Mouse (Mus musculus) embryonic facial prominence, embryonic 14.5 days (tissue): ENCODE measurements around the gene Apoa4. TPM values are rescaled to one million over a fixed set of nuclear protein-coding genes. Genes with fewer than 3 reads are reported as not detected.

Experiments
- ATAC-seq: fragments of 200-750 bp; cut with Nextera tagmentation; 2 replicates; pipeline ENCODE4 v1.8.0; 2017; ENCODE audit warnings: low read depth, moderate number of reproducible peaks, moderate TSS enrichment
- DNase-seq: peaks from one replicate; pipeline ENCODE4 v3.0.0-alpha.2; 2015; ENCODE audit warnings: low spot score
- H3K27ac ChIP-seq: fragments of 300-500 bp; sonication (generic); replicated peaks from 2 replicates; pipeline ENCODE4 v1.5.1; 2014; ENCODE audit warnings: low read depth, mild to moderate bottlenecking, low read length, moderate library complexity
- H3K27me3 ChIP-seq: fragments of 300-500 bp; sonication (generic); replicated peaks from 2 replicates; pipeline ENCODE4 v1.6.1; 2014; ENCODE audit warnings: low read length; ENCODE audit not compliant: control insufficient read depth, insufficient read depth
- H3K36me3 ChIP-seq: fragments of 300-500 bp; sonication (generic); 2 replicates; pipeline ENCODE4 v1.6.1; 2014; ENCODE audit warnings: low read length, mixed read lengths; ENCODE audit not compliant: control insufficient read depth, insufficient read depth
- H3K4me1 ChIP-seq: fragments of 300-500 bp; sonication (generic); 2 replicates; pipeline ENCODE4 v1.6.1; 2014; ENCODE audit warnings: antibody characterized with exemption, low read length; ENCODE audit not compliant: control insufficient read depth, insufficient read depth
- H3K4me2 ChIP-seq: fragments of 300-500 bp; sonication (generic); 2 replicates; pipeline ENCODE4 v1.6.1; 2014; ENCODE audit warnings: low read depth, mild to moderate bottlenecking, low read length, moderate library complexity, mixed read lengths
- H3K4me3 ChIP-seq: fragments of 300-500 bp; sonication (generic); 2 replicates; pipeline ENCODE4 v1.5.1; 2014; ENCODE audit warnings: low read depth, mild to moderate bottlenecking, low read length
- H3K9ac ChIP-seq: fragments of 300-500 bp; sonication (generic); 2 replicates; pipeline ENCODE4 v1.6.1; 2014; ENCODE audit warnings: low read depth, mild to moderate bottlenecking, low read length, moderate library complexity, mixed read lengths
- H3K9me3 ChIP-seq: fragments of 300-500 bp; sonication (generic); 2 replicates; pipeline ENCODE4 v1.6.1; 2016; ENCODE audit warnings: low read length; ENCODE audit not compliant: control insufficient read depth
- WGBS: fragments of 180-500 bp; shearing (Covaris S2); extraction: QIAGEN DNeasy Blood & Tissue Kit; methylation state at CpG from one replicate; pipeline ENCODE4 v1.1.7; 2014; 5-methylcytosine and 5-hydroxymethylcytosine counted together
- polyA plus RNA-seq: library from polyadenylated mRNA; unstranded; fragments of >200 nt; fragmentation: Nextera tagmentation; extraction: Ambion mirVana; gene quantifications from 2 replicates; pipeline ENCODE4 v1.2.1, GENCODE M21; 2014

The Apoa4 gene
- polyA plus RNA-seq, 1 experiment from 2014 or later = 0.13 TPM

GRCm38 (mm10) chr9:46218176-46218575, 22.3 kb upstream of the Apoa4 start:
- Histone ChIP-seq H3K4me2 (no peak overlapping the region), H3K27ac (no peak overlapping the region), H3K4me3 (no peak overlapping the region), H3K4me1 (no peaks in the 10 kb centered on the region), H3K9me3 (no peaks in the 10 kb centered on the region), H3K27me3 (no peaks in the 10 kb centered on the region), H3K36me3 (peaks cover 54% of the 10 kb centered on the region), H3K9ac (no peak overlapping the region)
- ATAC-seq = no peak
- DNase-seq = no peak
- 71% methylated on average over 9 of the region's 9 CpGs for WGBS

- Histone ChIP-seq H3K36me3 (peaks cover 36% of the 10 kb centered on the region), H3K4me3 (no peak overlapping the region), H3K9ac (no peak overlapping the region), H3K4me2 (no peak overlapping the region), H3K27me3 (no peaks in the 10 kb centered on the region), H3K4me1 (no peaks in the 10 kb centered on the region), H3K9me3 (no peaks in the 10 kb centered on the region), H3K27ac (no peak overlapping the region)
- ATAC-seq = no peak
- DNase-seq = no peak
- 87% methylated on average over 6 of the region's 6 CpGs for WGBS
These were observed 17.4 kb upstream of the Apoa4 start for GRCm38 (mm10) chr9:46223090-46223489.

GRCm38 (mm10) chr9:46224101-46224500, 16.4 kb upstream of the Apoa4 start:
- Histone ChIP-seq H3K4me3 (no peak overlapping the region), H3K9me3 (no peaks in the 10 kb centered on the region), H3K4me1 (no peaks in the 10 kb centered on the region), H3K27ac (no peak overlapping the region), H3K4me2 (no peak overlapping the region), H3K36me3 (peaks cover 36% of the 10 kb centered on the region), H3K27me3 (no peaks in the 10 kb centered on the region), H3K9ac (no peak overlapping the region)
- ATAC-seq (no peak), DNase-seq (no peak)
- WGBS = 86% methylated on average over 3 of the region's 3 CpGs

- no peaks in the 10 kb centered on the region for H3K27me3 ChIP-seq
- H3K27ac ChIP-seq = no peak overlapping the region
- H3K4me2 ChIP-seq = no peak overlapping the region
- no peak for ATAC-seq
- no peak for DNase-seq
- H3K9ac ChIP-seq = no peak overlapping the region
- H3K36me3 ChIP-seq = peaks cover 31% of the 10 kb centered on the region
- H3K9me3 ChIP-seq = no peaks in the 10 kb centered on the region
- WGBS = 67% methylated on average over 5 of the region's 5 CpGs
- no peak overlapping the region for H3K4me3 ChIP-seq
- H3K4me1 ChIP-seq = 0 out of 2 replicates have a peak, but pooled peaks cover 3% of the 10 kb centered on the region
These were observed 15.4 kb upstream of the Apoa4 start for GRCm38 (mm10) chr9:46224945-46225660.

- DNase-seq (no peak), ATAC-seq (no peak)
- no peaks in the 10 kb centered on the region for H3K9me3 ChIP-seq
- WGBS = 95% methylated on average over 3 of the region's 3 CpGs
- H3K4me3 ChIP-seq = no peak overlapping the region
- 0 out of 2 replicates have a peak, but pooled peaks cover 3% of the 10 kb centered on the region for H3K4me1 ChIP-seq
- H3K4me2 ChIP-seq = no peak overlapping the region
- peaks cover 12% of the 10 kb centered on the region for H3K36me3 ChIP-seq
- no peaks in the 10 kb centered on the region for H3K27me3 ChIP-seq
- no peak overlapping the region for H3K27ac ChIP-seq
- no peak overlapping the region for H3K9ac ChIP-seq
These were observed 13.4 kb upstream of the Apoa4 start for GRCm38 (mm10) chr9:46227064-46227614.

GRCm38 (mm10) chr9:46228491-46228890, 12.0 kb upstream of the Apoa4 start, which contains the start of gene Apoa1:
Apoa1 (plus strand) TSS chr9:46228580.
- Histone ChIP-seq H3K4me1 (0 out of 2 replicates have a peak, but pooled peaks cover 3% of the 10 kb centered on the region), H3K27me3 (no peaks in the 10 kb centered on the region), H3K27ac (no peak within 1 kb of the TSS), H3K9me3 (no peaks in the 10 kb centered on the region), H3K36me3 (no peaks in the 10 kb centered on the region), H3K9ac (no peak within 1 kb of the TSS), H3K4me2 (no peak within 1 kb of the TSS), H3K4me3 (no peak within 1 kb of the TSS)
- 60% methylated on average over 9 of the region's 9 CpGs for WGBS
- DNase-seq (no peak), ATAC-seq (no peak)

- WGBS = 15% methylated on average over 35 of the region's 37 CpGs
- H3K27ac ChIP-seq = no peak overlapping the region
- ATAC-seq (peak; percentile 96), DNase-seq (peak; percentile 95)
- no peaks in the 10 kb centered on the region for H3K36me3 ChIP-seq
- H3K27me3 ChIP-seq = no peaks in the 10 kb centered on the region
- 0 out of 2 replicates have a peak, but pooled peaks cover 3% of the 10 kb centered on the region for H3K4me1 ChIP-seq
- H3K4me2 ChIP-seq = peak overlapping the region; percentile 80
- H3K9ac ChIP-seq = peak overlapping the region; percentile 66
- no peaks in the 10 kb centered on the region for H3K9me3 ChIP-seq
- peak overlapping the region; percentile 44 for H3K4me3 ChIP-seq
These were observed 10.7 kb upstream of the Apoa4 start for GRCm38 (mm10) chr9:46229573-46230449.

GRCm38 (mm10) chr9:46230450-46230975, 10.0 kb upstream of the Apoa4 start:
- H3K36me3 ChIP-seq = no peaks in the 10 kb centered on the region
- ATAC-seq (peak; percentile 13; the same call in 1 of the 2 replicates), DNase-seq (no peak)
- peak overlapping the region; percentile 80 for H3K4me2 ChIP-seq
- H3K9ac ChIP-seq = peak overlapping the region; percentile 66
- WGBS = 22% methylated on average over 13 of the region's 13 CpGs
- H3K4me3 ChIP-seq = peak overlapping the region; percentile 44
- 0 out of 2 replicates have a peak, but pooled peaks cover 3% of the 10 kb centered on the region for H3K4me1 ChIP-seq
- H3K27me3 ChIP-seq = no peaks in the 10 kb centered on the region
- H3K27ac ChIP-seq = no peak overlapping the region
- no peaks in the 10 kb centered on the region for H3K9me3 ChIP-seq
